Comparison of ENCODE assay signal across 24 mouse cellular contexts in genomic region chr3:39714056-39714592, GRCm38 (mm10).
A peak's percentile ranks its signal among the peaks of the same experiment; 100 is the strongest.
DNase-seq lines count a peak whose midpoint lies in the region; ATAC-seq lines count a peak whose summit lies in the region.
"Had no signal": no experiment of that assay in that cellular context is flagged by ENCODE, and none has a peak within 500 bp of the region (broad histone marks: within the 10 kb centered on the region; RNA-seq: fewer than 3 reads in every experiment).

No protein-coding gene starts in this region.

- 63% methylated on average over 5 of the region's 5 CpGs for WGBS in hindbrain, embryonic 16.5 days
- 49% methylated on average over 5 of the region's 5 CpGs for WGBS in hindbrain, embryonic 13.5 days
- 30% methylated on average over 5 of the region's 5 CpGs for WGBS in embryonic facial prominence, embryonic 11.5 days

- no peak overlapping the region for H3K4me2 ChIP-seq in hindbrain, embryonic 16.5 days (ENCODE audit: low read length)
- no peak overlapping the region for H3K4me2 ChIP-seq in hindbrain, embryonic 13.5 days
- H3K4me2 ChIP-seq in embryonic facial prominence, embryonic 11.5 days (ENCODE audit: low read depth, low read length): no peak overlapping the region
- H3K4me2 ChIP-seq: heart, embryonic 15.5 days; limb, embryonic 15.5 days; lung, embryonic 14.5 days; stomach, embryonic 15.5 days had no signal

- no peak overlapping the region for H3K9ac ChIP-seq in hindbrain, embryonic 16.5 days (ENCODE audit: low read depth, low read length)
- no peak overlapping the region for H3K9ac ChIP-seq in hindbrain, embryonic 13.5 days
- no peak overlapping the region for H3K9ac ChIP-seq in embryonic facial prominence, embryonic 11.5 days (replicated peaks; ENCODE audit: low read length)
- H3K9ac ChIP-seq: heart, embryonic 15.5 days; limb, embryonic 15.5 days; liver, embryonic 14.5 days; lung, embryonic 14.5 days; stomach, embryonic 15.5 days had no signal

- H3K27me3 ChIP-seq in hindbrain, embryonic 16.5 days (replicated peaks; ENCODE audit: control insufficient read depth, insufficient read depth, low read length): no peaks in the 10 kb centered on the region
- no peaks in the 10 kb centered on the region for H3K27me3 ChIP-seq in hindbrain, embryonic 13.5 days
- no peaks in the 10 kb centered on the region for H3K27me3 ChIP-seq in embryonic facial prominence, embryonic 11.5 days (ENCODE audit: control insufficient read depth, insufficient read depth, low read length)
- H3K27me3 ChIP-seq: CH12.LX; heart, embryonic 15.5 days; limb, embryonic 15.5 days; megakaryocyte, embryonic 14.5 days; stomach, embryonic 15.5 days had no signal

- DNase-seq in embryo, embryonic 10.5 days (ENCODE audit: low spot score): peak; percentile 54
- DNase-seq in embryonic facial prominence, embryonic 11.5 days (ENCODE audit: low spot score): peak; percentile 66
- DNase-seq in retina, embryonic 14.5 days (ENCODE audit: low spot score): peak; percentile 39
- no peak for DNase-seq in lung, postnatal 10 days
- no peak for DNase-seq in urinary bladder, postnatal 36 days (ENCODE audit: low spot score in 2 of 2)
- DNase-seq: adrenal gland, adult 8-10 months; B cell, adult 2 months; cerebellum, adult 8-10 months; gastrocnemius, adult 2 months; heart, postnatal 36 days; kidney, adult 18-20 months; kidney, postnatal 4 days; lung, embryonic 14.5 days; lung, postnatal 36 days; thymus, postnatal 25 days had no signal

- 0 out of 2 replicates have a peak, but pooled peaks have one; percentile 27 for ATAC-seq in hindbrain, embryonic 16.5 days
- ATAC-seq in hindbrain, embryonic 13.5 days (ENCODE audit: low FRiP score): no peak
- ATAC-seq in embryonic facial prominence, embryonic 11.5 days (replicated peaks; ENCODE audit: insufficient number of reproducible peaks, low FRiP score, low TSS enrichment, low read depth): peak; percentile 59

- H3K27ac ChIP-seq in hindbrain, embryonic 16.5 days (ENCODE audit: low read depth, low read length): no peak overlapping the region
- no peak overlapping the region for H3K27ac ChIP-seq in hindbrain, embryonic 13.5 days
- no peak overlapping the region; the same call in 1 of the 2 replicates for H3K27ac ChIP-seq in embryonic facial prominence, embryonic 11.5 days (replicated peaks; ENCODE audit: low read depth, low read length)
- H3K27ac ChIP-seq: gastrocnemius, adult 2 months; heart, embryonic 15.5 days; limb, embryonic 15.5 days; liver, embryonic 14.5 days; stomach, embryonic 15.5 days had no signal

- H3K36me3 ChIP-seq in hindbrain, embryonic 16.5 days (ENCODE audit: control insufficient read depth, insufficient read depth, low read length): no peaks in the 10 kb centered on the region
- no peaks in the 10 kb centered on the region for H3K36me3 ChIP-seq in hindbrain, embryonic 13.5 days
- no peaks in the 10 kb centered on the region for H3K36me3 ChIP-seq in embryonic facial prominence, embryonic 11.5 days (replicated peaks; ENCODE audit: control insufficient read depth, insufficient read depth, low read depth, low read length)
- H3K36me3 ChIP-seq: G1E; heart, embryonic 15.5 days; limb, embryonic 15.5 days; stomach, embryonic 15.5 days had no signal

- no peaks in the 10 kb centered on the region; the same call in 1 of the 2 replicates for H3K9me3 ChIP-seq in hindbrain, embryonic 16.5 days (ENCODE audit: control insufficient read depth, low read length)
- no peaks in the 10 kb centered on the region for H3K9me3 ChIP-seq in hindbrain, embryonic 13.5 days
- no peaks in the 10 kb centered on the region for H3K9me3 ChIP-seq in embryonic facial prominence, embryonic 11.5 days (replicated peaks; ENCODE audit: control insufficient read depth, low read length)
- H3K9me3 ChIP-seq: heart, embryonic 15.5 days; limb, embryonic 15.5 days; stomach, embryonic 15.5 days had no signal

- no peak overlapping the region for H3K4me3 ChIP-seq in hindbrain, embryonic 16.5 days (ENCODE audit: low read length)
- no peak overlapping the region for H3K4me3 ChIP-seq in hindbrain, embryonic 13.5 days
- H3K4me3 ChIP-seq in embryonic facial prominence, embryonic 11.5 days (ENCODE audit: low read depth, low read length): no peak overlapping the region
- H3K4me3 ChIP-seq: gastrocnemius, adult 2 months; heart, embryonic 15.5 days; limb, embryonic 15.5 days; megakaryocyte, embryonic 14.5 days; stomach, embryonic 15.5 days had no signal

- no peaks in the 10 kb centered on the region for H3K4me1 ChIP-seq in hindbrain, embryonic 16.5 days (ENCODE audit: control insufficient read depth, insufficient read depth, low read depth, low read length)
- H3K4me1 ChIP-seq in hindbrain, embryonic 13.5 days (replicated peaks): peaks cover 4% of the 10 kb centered on the region
- H3K4me1 ChIP-seq in embryonic facial prominence, embryonic 11.5 days (ENCODE audit: control insufficient read depth, insufficient read depth, low read length): no peaks in the 10 kb centered on the region
- H3K4me1 ChIP-seq: limb, embryonic 15.5 days; megakaryocyte, embryonic 14.5 days; stomach, embryonic 15.5 days had no signal

Comparison
In these comparisons a context has a peak if more than half of its experiments do, and no peak if none do; other contexts are left out.
1. DNase-seq: peak in embryo, embryonic 10.5 days (single experiment), embryonic facial prominence, embryonic 11.5 days (single experiment) and retina, embryonic 14.5 days (single experiment); none in lung, postnatal 10 days (single experiment) and urinary bladder, postnatal 36 days (0 of 2).